Mouse (Mus musculus): Measurements from ENCODE around the gene Spen. TPM values are rescaled to one million over a fixed set of nuclear protein-coding genes. Genes with fewer than 3 reads are reported as not detected.
A peak's percentile ranks its signal among the peaks of the same experiment; 100 is the strongest.
"Not testable (repeated sequence)": the region's sequence is repeated elsewhere in the genome, so short reads cannot be mapped to it uniquely, and the experiment has no call there.

Spen gene
- 10 to 100 TPM; 59.3 to 60.0 TPM for total RNA-seq (2021)
- long read RNA-seq, experiment 1, partial matches to known transcripts: 3 of 5 reads
- long read RNA-seq, experiment 1, other reads (novel, unspliced or antisense): 1 of 5 reads
- long read RNA-seq, experiment 2, partial matches to known transcripts: 7 of 11 reads
- long read RNA-seq, experiment 2, other reads (novel, unspliced or antisense): 3 of 11 reads

- DNase-seq (ENCODE audit: low spot score in 2 of 2): peak; percentile 90 to 94
Measured at GRCm38 (mm10) chr4:141538408-141539212, at the start of gene Spen. Spen (minus strand) TSS chr4:141538597.

- DNase-seq (ENCODE audit: low spot score in 2 of 2): no peak
Measured at GRCm38 (mm10) chr4:141583919-141584318, 45.5 kb upstream of the Spen start.

GRCm38 (mm10) chr4:141581051-141581450, 42.7 kb upstream of the Spen start:
- DNase-seq (ENCODE audit: low spot score in 2 of 2): no peak

GRCm38 (mm10) chr4:141578833-141579232, 40.4 kb upstream of the Spen start:
- DNase-seq (ENCODE audit: low spot score in 2 of 2): no peak

- no peak for DNase-seq (ENCODE audit: low spot score in 2 of 2)
Measured at GRCm38 (mm10) chr4:141576877-141577276, 38.5 kb upstream of the Spen start.

GRCm38 (mm10) chr4:141576404-141576803, 38.0 kb upstream of the Spen start:
- no peak for DNase-seq (ENCODE audit: low spot score in 2 of 2)

GRCm38 (mm10) chr4:141574789-141575702, 36.6 kb upstream of the Spen start:
- DNase-seq (ENCODE audit: low spot score in 2 of 2): peak; percentile 80 to 85

- DNase-seq (ENCODE audit: low spot score in 2 of 2): no peak
Measured at GRCm38 (mm10) chr4:141573359-141573966, 35.1 kb upstream of the Spen start.

GRCm38 (mm10) chr4:141572668-141573358, 34.4 kb upstream of the Spen start:
- DNase-seq (ENCODE audit: low spot score in 2 of 2): no peak

GRCm38 (mm10) chr4:141571934-141572333, 33.5 kb upstream of the Spen start:
- DNase-seq (ENCODE audit: low spot score in 2 of 2): no peak

- DNase-seq (ENCODE audit: low spot score in 2 of 2): no peak
Measured at GRCm38 (mm10) chr4:141571337-141571739, 32.9 kb upstream of the Spen start.

GRCm38 (mm10) chr4:141570821-141571220, 32.4 kb upstream of the Spen start:
- DNase-seq (ENCODE audit: low spot score in 2 of 2): no peak

- no peak for DNase-seq (ENCODE audit: low spot score in 2 of 2)
Measured at GRCm38 (mm10) chr4:141570004-141570403, 31.6 kb upstream of the Spen start.

- DNase-seq (ENCODE audit: low spot score in 2 of 2): no peak
Measured at GRCm38 (mm10) chr4:141568966-141569365, 30.6 kb upstream of the Spen start.

GRCm38 (mm10) chr4:141567174-141567573, 28.8 kb upstream of the Spen start:
- DNase-seq (ENCODE audit: low spot score in 2 of 2): not testable (repeated sequence)

GRCm38 (mm10) chr4:141566187-141566586, 27.8 kb upstream of the Spen start:
- DNase-seq (ENCODE audit: low spot score in 2 of 2): no peak

- DNase-seq (ENCODE audit: low spot score in 2 of 2): no peak
Measured at GRCm38 (mm10) chr4:141565325-141565724, 26.9 kb upstream of the Spen start.

- DNase-seq (ENCODE audit: low spot score in 2 of 2): no peak
Measured at GRCm38 (mm10) chr4:141564660-141565059, 26.3 kb upstream of the Spen start.

- DNase-seq (ENCODE audit: low spot score in 2 of 2): no peak
Measured at GRCm38 (mm10) chr4:141564209-141564608, 25.8 kb upstream of the Spen start.

- no peak for DNase-seq (ENCODE audit: low spot score in 2 of 2)
Measured at GRCm38 (mm10) chr4:141562281-141562680, 23.9 kb upstream of the Spen start.

Measured in layer of hippocampus, postnatal 14 days (tissue).